Mouse (Mus musculus) MEL (cell line): ENCODE measurements around the gene Amigo3. TPM values are rescaled to one million over a fixed set of nuclear protein-coding genes. Genes with fewer than 3 reads are reported as not detected.
A peak's percentile ranks its signal among the peaks of the same experiment; 100 is the strongest.

Experiments used
- DNase-seq: peaks from one replicate; pipeline ENCODE4 v3.0.0; 2011; ENCODE audit warnings: low read depth, low spot score
- H3K27ac ChIP-seq: 2 replicates; pipeline ENCODE4 v1.5.1; 2012; ENCODE audit warnings: low read depth, mild to moderate bottlenecking, control low read depth, low read length, moderate library complexity; ENCODE audit not compliant: control insufficient read depth
- H3K27me3 ChIP-seq, 2 experiments: fragments of 150-350 bp in 1 of 2; sonication (generic) in 1 of 2; 2 replicates each; pipeline ENCODE4 v1.6.1; 2012; ENCODE audit warnings: low read length in 2 of 2, mild to moderate bottlenecking in 2 of 2, improper control_type of control experiment in 1 of 2, moderate library complexity in 1 of 2; ENCODE audit not compliant: insufficient read depth in 2 of 2, control insufficient read depth in 1 of 2
- H3K36me3 ChIP-seq, 2 experiments: 2 replicates each; pipeline ENCODE4 v1.6.1; 2012 to 2014; ENCODE audit warnings: low read length in 2 of 2, improper control_type of control experiment in 1 of 2, inconsistent platforms in 1 of 2, mild to moderate bottlenecking in 1 of 2; ENCODE audit not compliant: insufficient read depth in 2 of 2, control insufficient read depth in 1 of 2
- H3K4me1 ChIP-seq, 2 experiments: fragments of 150-350 bp in 1 of 2; sonication (generic) in 1 of 2; 2 replicates each; pipeline ENCODE4 v1.6.1; 2012; ENCODE audit warnings: low read length in 2 of 2, improper control_type of control experiment in 1 of 2, mild to moderate bottlenecking in 1 of 2; ENCODE audit not compliant: insufficient read depth in 2 of 2, control insufficient read depth in 1 of 2
- H3K4me3 ChIP-seq, 2 experiments: fragments of 150-350 bp in 1 of 2; sonication (generic) in 1 of 2; 2 replicates each; pipeline ENCODE4 v1.5.1; 2012; ENCODE audit warnings: low read depth in 2 of 2, low read length in 2 of 2, mild to moderate bottlenecking in 2 of 2, moderate library complexity in 2 of 2, control low read depth in 1 of 2, improper control_type of control experiment in 1 of 2; ENCODE audit not compliant: control insufficient read depth in 1 of 2, insufficient read depth in 1 of 2
- H3K79me2 ChIP-seq: 2 replicates; pipeline ENCODE4 v1.6.1; 2012; ENCODE audit warnings: mild to moderate bottlenecking, low read length, moderate library complexity; ENCODE audit not compliant: control insufficient read depth, poor library complexity, insufficient read depth
- H3K9ac ChIP-seq: 2 replicates; pipeline ENCODE4 v1.6.1; 2012; ENCODE audit warnings: low read depth, mild to moderate bottlenecking, control low read depth, low read length, moderate library complexity; ENCODE audit not compliant: control insufficient read depth, poor library complexity, severe bottlenecking
- H3K9me3 ChIP-seq: fragments of 150-350 bp; sonication (generic); replicated peaks from 2 replicates; pipeline ENCODE4 v1.6.1; 2012; ENCODE audit warnings: mild to moderate bottlenecking, low read length, improper control_type of control experiment, moderate library complexity; ENCODE audit not compliant: insufficient read depth
- CHD1 ChIP-seq: IDR thresholded peaks from 2 replicates; pipeline ENCODE4 v1.6.1; 2012; ENCODE audit warnings: low read depth, mild to moderate bottlenecking, inconsistent platforms, low read length, improper control_type of control experiment
- CHD2 ChIP-seq: IDR thresholded peaks from 2 replicates; pipeline ENCODE4 v1.6.1; 2011; ENCODE audit warnings: low read length, improper control_type of control experiment
- E2F4 ChIP-seq: IDR thresholded peaks from 2 replicates; pipeline ENCODE4 v1.6.1; 2011; ENCODE audit warnings: low read depth, low read length, improper control_type of control experiment, borderline replicate concordance
- ELF1 ChIP-seq: IDR thresholded peaks from 2 replicates; pipeline ENCODE4 v1.6.1; 2014; ENCODE audit warnings: low read depth, mild to moderate bottlenecking, inconsistent platforms, low read length, improper control_type of control experiment, moderate library complexity
- EP300 ChIP-seq, 2 experiments: IDR thresholded peaks; 2 replicates each; pipeline ENCODE4 v1.6.1; 2011; ENCODE audit warnings: improper control_type of control experiment in 2 of 2, low read length in 2 of 2, low read depth in 1 of 2, mild to moderate bottlenecking in 1 of 2
- ETS1 ChIP-seq: IDR thresholded peaks from 2 replicates; pipeline ENCODE4 v1.6.1; 2012; ENCODE audit warnings: low read depth, mild to moderate bottlenecking, inconsistent platforms, low read length, improper control_type of control experiment, moderate library complexity
- GABPA ChIP-seq: IDR thresholded peaks from 2 replicates; pipeline ENCODE4 v1.6.1; 2012; ENCODE audit warnings: low read depth, mild to moderate bottlenecking, inconsistent platforms, low read length, improper control_type of control experiment, moderate library complexity
- HCFC1 ChIP-seq: IDR thresholded peaks from 2 replicates; pipeline ENCODE4 v1.6.1; 2012; ENCODE audit warnings: low read depth, mild to moderate bottlenecking, inconsistent platforms, low read length, improper control_type of control experiment, moderate library complexity
- JUND ChIP-seq: IDR thresholded peaks from 2 replicates; pipeline ENCODE4 v1.6.1; 2011; ENCODE audit warnings: low read depth, mild to moderate bottlenecking, improper control_type of control experiment, low read length
- MAX ChIP-seq: IDR thresholded peaks from 2 replicates; pipeline ENCODE4 v1.6.1; 2011; ENCODE audit warnings: low read length, improper control_type of control experiment
- MAZ ChIP-seq: IDR thresholded peaks from 2 replicates; pipeline ENCODE4 v1.6.1; 2012; ENCODE audit warnings: low read depth, mild to moderate bottlenecking, inconsistent platforms, low read length, improper control_type of control experiment
- MXI1 ChIP-seq: IDR thresholded peaks from 2 replicates; pipeline ENCODE4 v1.6.1; 2011; ENCODE audit warnings: mild to moderate bottlenecking, low read depth, low read length, improper control_type of control experiment
- MYC ChIP-seq: IDR thresholded peaks from 2 replicates; pipeline ENCODE4 v1.6.1; 2011; ENCODE audit warnings: low read depth, mild to moderate bottlenecking, low read length, improper control_type of control experiment, moderate library complexity
- NELFE ChIP-seq: IDR thresholded peaks from 2 replicates; pipeline ENCODE4 v1.6.1; 2011; ENCODE audit warnings: low read depth, low read length, improper control_type of control experiment
- POLR2A ChIP-seq, 2 experiments: IDR thresholded peaks; 2 replicates each; pipeline ENCODE4 v1.6.1; 2011 to 2012; ENCODE audit warnings: low read length in 2 of 2, mild to moderate bottlenecking in 2 of 2, control low read depth in 1 of 2, improper control_type of control experiment in 1 of 2, low read depth in 1 of 2, moderate library complexity in 1 of 2; ENCODE audit not compliant: control insufficient read depth in 1 of 2, insufficient read depth in 1 of 2, poor library complexity in 1 of 2
- POLR2AphosphoS2 ChIP-seq: IDR thresholded peaks from 2 replicates; pipeline ENCODE4 v1.6.1; 2011; ENCODE audit warnings: low read length, improper control_type of control experiment
- POLR2AphosphoS5 ChIP-seq: IDR thresholded peaks from 2 replicates; pipeline ENCODE4 v1.6.1; 2012; ENCODE audit warnings: low read depth, borderline replicate concordance, mild to moderate bottlenecking, inconsistent platforms, low read length, moderate library complexity, mixed read lengths
- RCOR1 ChIP-seq: IDR thresholded peaks from 2 replicates; pipeline ENCODE4 v1.6.1; 2012; ENCODE audit warnings: low read depth, mild to moderate bottlenecking, inconsistent platforms, low read length, improper control_type of control experiment
- SIN3A ChIP-seq: IDR thresholded peaks from 2 replicates; pipeline ENCODE4 v1.6.1; 2012; ENCODE audit warnings: low read length, improper control_type of control experiment, inconsistent platforms
- TAL1 ChIP-seq: IDR thresholded peaks from 2 replicates; pipeline ENCODE4 v1.6.1; 2012; ENCODE audit warnings: mild to moderate bottlenecking, inconsistent platforms, low read length, moderate library complexity, mixed read lengths
- TBP ChIP-seq: IDR thresholded peaks from 2 replicates; pipeline ENCODE4 v1.8.0; 2011; ENCODE audit warnings: low read depth, low read length, improper control_type of control experiment
- TCF12 ChIP-seq: IDR thresholded peaks from 2 replicates; pipeline ENCODE4 v1.6.1; 2014; ENCODE audit warnings: low read depth, mild to moderate bottlenecking, inconsistent platforms, low read length, improper control_type of control experiment, moderate library complexity
- UBTF ChIP-seq: IDR thresholded peaks from 2 replicates; pipeline ENCODE4 v1.6.1; 2012; ENCODE audit warnings: low read depth, mild to moderate bottlenecking, inconsistent platforms, low read length, improper control_type of control experiment, moderate library complexity, borderline replicate concordance; ENCODE audit not compliant: insufficient read depth
- USF2 ChIP-seq, 2 experiments: IDR thresholded peaks; 2 replicates each; pipeline ENCODE4 v1.6.1; 2011 to 2012; ENCODE audit warnings: improper control_type of control experiment in 2 of 2, low read length in 2 of 2, borderline replicate concordance in 1 of 2, inconsistent platforms in 1 of 2, low read depth in 1 of 2, mild to moderate bottlenecking in 1 of 2; ENCODE audit not compliant: insufficient read depth in 1 of 2
- ZC3H11A ChIP-seq: IDR thresholded peaks from 2 replicates; pipeline ENCODE4 v1.6.1; 2012; ENCODE audit warnings: low read depth, mild to moderate bottlenecking, inconsistent platforms, low read length, improper control_type of control experiment
- ZMIZ1 ChIP-seq: IDR thresholded peaks from 2 replicates; pipeline ENCODE4 v1.6.1; 2012; ENCODE audit warnings: low read depth, mild to moderate bottlenecking, inconsistent platforms, low read length, improper control_type of control experiment, moderate library complexity
- polyA plus RNA-seq, 2 experiments: library from polyadenylated mRNA; stranded (reverse) in 1 of 2; unstranded in 1 of 2; fragments of >175 nt in 1 of 2; fragments of >200 nt in 1 of 2; gene quantifications; 2 replicates each; pipeline versions ENCODE4 v1.2.1 to v1.2.4; 2012; ENCODE audit warnings: low replicate concordance in 2 of 2, low read depth in 1 of 2; ENCODE audit not compliant: insufficient read length in 2 of 2, insufficient read depth in 1 of 2, missing spikeins in 1 of 2
- total RNA-seq: library from RNA; depleted of rRNA; stranded (reverse); fragments of 300-350 nt; gene quantifications from 2 replicates; pipeline ENCODE4 v1.2.3, GENCODE M21; 2012

Amigo3 gene
- total and polyA plus RNA-seq, 3 experiments: 2.2 to 3.4 TPM; not detected in 1

DNA sequence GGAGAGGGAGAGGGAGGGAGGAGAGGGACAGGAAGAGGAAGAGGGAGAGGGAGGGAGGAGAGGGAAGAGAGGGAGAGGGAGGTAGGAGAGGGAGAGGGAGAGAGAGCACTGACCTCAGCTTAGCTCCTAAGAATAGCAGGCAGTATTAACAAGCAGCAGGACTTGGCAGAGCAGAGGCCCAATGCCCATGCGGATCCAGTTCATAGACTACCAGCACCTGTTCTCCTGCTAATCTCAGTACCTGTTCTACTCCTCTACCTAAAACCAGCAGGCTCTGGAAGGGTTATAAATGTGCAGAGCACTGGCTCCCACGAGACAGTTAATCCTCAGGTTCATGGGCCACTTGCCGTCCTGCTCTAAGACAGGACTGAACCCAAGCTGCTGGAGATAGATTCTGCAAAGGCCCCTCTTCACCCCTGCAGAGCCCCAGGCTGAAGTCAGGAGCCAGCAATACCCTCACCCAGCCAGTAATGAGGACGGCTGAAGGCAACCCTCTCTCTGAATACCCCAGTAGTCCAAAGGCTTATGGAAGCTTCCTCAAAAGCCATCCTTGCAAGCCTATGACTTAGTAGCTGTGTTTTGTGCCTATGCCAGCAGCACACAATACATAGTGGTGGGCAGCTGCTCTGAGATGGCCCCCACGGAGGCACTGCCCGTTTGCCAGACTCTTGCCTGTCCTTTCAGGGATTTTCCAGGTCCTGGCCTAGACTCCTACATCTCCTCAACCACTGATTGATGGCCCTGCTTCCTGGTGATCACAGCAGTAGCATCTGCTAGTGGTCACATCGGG, 20.4 kb downstream of the Amigo3 start:
- Histone ChIP-seq H3K4me3 (no peak overlapping the region), H3K27ac (no peak overlapping the region), H3K36me3 (peaks cover 0 to 6% of the 10 kb centered on the region in 2 experiments; a peak in 2 of 4 replicates), H3K27me3 (no peaks in the 10 kb centered on the region), H3K4me1 (peaks cover 0 to 6% of the 10 kb centered on the region in 2 experiments; a peak in 1 of 4 replicates), H3K9me3 (no peaks in the 10 kb centered on the region), H3K79me2 (peaks cover 4% of the 10 kb centered on the region), H3K9ac (no peak overlapping the region)
- TF ChIP-seq ZC3H11A (no peak), MYC (no peak), POLR2AphosphoS5 (no peak), MAX (no peak), TAL1 (no peak), SIN3A (no peak), USF2 (IDR thresholded peaks at IDR 0.05; ENCODE audit: borderline replicate concordance in 1 of 2, insufficient read depth in 1 of 2, low read depth in 1 of 2, low read length in 2 of 2) (no peak), ZMIZ1 (no peak), ELF1 (no peak), CHD1 (no peak), ETS1 (no peak), UBTF (no peak), POLR2AphosphoS2 (no peak), NELFE (no peak), E2F4 (no peak)
- no peak for DNase-seq

- H3K27ac ChIP-seq: peak within 1 kb of the TSS; percentile 94
- peak; percentile 95 for DNase-seq
These were observed 27.2 kb downstream of the Amigo3 start, which contains the start of gene Mst1 for GRCm38 (mm10) chr9:108080168-108080567. Gene Mst1, plus strand, starts transcription at chr9:108080436.

More at GRCm38 (mm10) chr9:108080168-108080567, 27.2 kb downstream of the Amigo3 start, which contains the start of gene Mst1:
- Histone ChIP-seq H3K9me3 (no peaks in the 10 kb centered on the region), H3K4me1 (peaks cover 0 to 18% of the 10 kb centered on the region in 2 experiments; a peak in 2 of 4 replicates), H3K27me3 (no peaks in the 10 kb centered on the region), H3K4me3 (peak within 1 kb of the TSS; percentile 75 to 92), H3K36me3 (peaks cover 2 to 9% of the 10 kb centered on the region in 2 experiments; a peak in 3 of 4 replicates), H3K9ac (peak within 1 kb of the TSS; percentile 86), H3K79me2 (peaks cover 7% of the 10 kb centered on the region)
- TF ChIP-seq SIN3A: no peak; the same call in 1 of the 2 replicates
- peak in 1 of 2 experiments; percentile 71; a peak in 2 of 4 replicates for TF ChIP-seq POLR2A (IDR thresholded peaks at IDR 0.05; ENCODE audit: control insufficient read depth in 1 of 2, insufficient read depth in 1 of 2, low read depth in 1 of 2, low read length in 2 of 2, poor library complexity in 1 of 2)
- no peak for TF ChIP-seq EP300 (IDR thresholded peaks at IDR 0.05; ENCODE audit: low read depth in 1 of 2, low read length in 2 of 2)
- TF ChIP-seq MAX: no peak; the same call in 1 of the 2 replicates
- no peak for TF ChIP-seq MAZ
- no peak for TF ChIP-seq UBTF
- TF ChIP-seq CHD2: no peak
- no peak for TF ChIP-seq GABPA
- no peak for TF ChIP-seq JUND
- peak; percentile 62; the same call in 1 of the 2 replicates for TF ChIP-seq HCFC1
- peak; percentile 68; the same call in 1 of the 2 replicates for TF ChIP-seq TBP
- peak; percentile 52; the same call in 1 of the 2 replicates for TF ChIP-seq NELFE
- peak; percentile 28; the same call in 1 of the 2 replicates for TF ChIP-seq MYC
- no peak for TF ChIP-seq POLR2AphosphoS2
- TF ChIP-seq ETS1: peak; percentile 62
- TF ChIP-seq RCOR1: no peak
- no peak for TF ChIP-seq TAL1
- no peak; the same call in none of the 2 replicates for TF ChIP-seq MXI1
- TF ChIP-seq TCF12: peak; percentile 39; the same call in 1 of the 2 replicates
- peak; percentile 81 for TF ChIP-seq ELF1
